Mouse (Mus musculus): ENCODE results near the gene Wrb. TPM values are rescaled to one million over a fixed set of nuclear protein-coding genes. Genes with fewer than 3 reads are reported as not detected.

Gene Wrb
- polyA plus RNA-seq, 1 experiment: 58.0 TPM

- Histone ChIP-seq H3K79me3 (ENCODE audit: low read depth) (no peaks in the 10 kb centered on the region), H3K79me2 (ENCODE audit: control insufficient read depth, insufficient read depth) (no peaks in the 10 kb centered on the region), H3ac (ENCODE audit: control insufficient read depth, insufficient read length, low read depth) (no peak overlapping the region), H3K4me3 (ENCODE audit: insufficient read depth, poor library complexity, severe bottlenecking) (no peak overlapping the region), H3K27me3 (ENCODE audit: control insufficient read depth, insufficient read depth, insufficient read length) (no peaks in the 10 kb centered on the region), H3K36me3 (ENCODE audit: control insufficient read depth, insufficient read depth) (no peaks in the 10 kb centered on the region)
- no peak for TF ChIP-seq MYOG (IDR thresholded peaks at IDR 0.05; ENCODE audit: control insufficient read depth, extremely low read depth, insufficient read length)
- TF ChIP-seq CEBPB (IDR thresholded peaks at IDR 0.05; ENCODE audit: low read depth): no peak
These were observed 42.4 kb downstream of the Wrb start for GRCm38 (mm10) chr16:96187619-96188018.

GRCm38 (mm10) chr16:96191531-96192506 lies 46.6 kb downstream of the Wrb start, which contains the start of gene Lca5l:
TSS of gene Lca5l (minus strand) at chr16:96192271.
- Histone ChIP-seq H3K27me3 (ENCODE audit: control insufficient read depth, insufficient read depth, insufficient read length) (no peaks in the 10 kb centered on the region), H3ac (ENCODE audit: control insufficient read depth, insufficient read length, low read depth) (peak within 1 kb of the TSS; percentile 83)
- no peak for TF ChIP-seq FOSL1 (IDR thresholded peaks at IDR 0.05; ENCODE audit: insufficient read depth, low read length, poor library complexity, severe bottlenecking)
- no peak for TF ChIP-seq CEBPB (IDR thresholded peaks at IDR 0.05; ENCODE audit: low read depth)
- no peak for TF ChIP-seq CTCF (IDR thresholded peaks at IDR 0.05; ENCODE audit: control insufficient read depth, insufficient read depth, insufficient read length)
- no peak for TF ChIP-seq MAX (IDR thresholded peaks at IDR 0.05)
- no peak for TF ChIP-seq USF1 (IDR thresholded peaks at IDR 0.05; ENCODE audit: low read depth)
- no peak for TF ChIP-seq MYOD1 (IDR thresholded peaks at IDR 0.05; ENCODE audit: control insufficient read depth, insufficient read length, low read depth)
- TF ChIP-seq MYOG (IDR thresholded peaks at IDR 0.05; ENCODE audit: control insufficient read depth, extremely low read depth, insufficient read length): no peak

GRCm38 (mm10) chr16:96199913-96200701 lies 54.9 kb downstream of the Wrb start, which contains the start of gene Sh3bgr:
TSS of gene Sh3bgr (plus strand) at chr16:96200450.
- H3K79me3 ChIP-seq (ENCODE audit: low read depth): no peaks in the 10 kb centered on the region
- no peaks in the 10 kb centered on the region for H3K27me3 ChIP-seq (ENCODE audit: control insufficient read depth, insufficient read depth, insufficient read length)
- no peaks in the 10 kb centered on the region for H3K79me2 ChIP-seq (ENCODE audit: control insufficient read depth, insufficient read depth)
- no peak for TF ChIP-seq MAX (IDR thresholded peaks at IDR 0.05)
- peak; percentile 86 for TF ChIP-seq MYOD1 (IDR thresholded peaks at IDR 0.05; ENCODE audit: control insufficient read depth, insufficient read length, low read depth)
- no peak for TF ChIP-seq CEBPB (IDR thresholded peaks at IDR 0.05; ENCODE audit: low read depth)
- peak within 1 kb of the TSS; percentile 15 for H3K4me3 ChIP-seq (ENCODE audit: insufficient read depth, poor library complexity, severe bottlenecking)
- H3K36me3 ChIP-seq (ENCODE audit: control insufficient read depth, insufficient read depth): no peaks in the 10 kb centered on the region
- H3ac ChIP-seq (ENCODE audit: control insufficient read depth, insufficient read length, low read depth): peak within 1 kb of the TSS; percentile 22

More at GRCm38 (mm10) chr16:96191531-96192506, 46.6 kb downstream of the Wrb start, which contains the start of gene Lca5l:
- peak within 1 kb of the TSS; percentile 52 for H3K4me3 ChIP-seq (ENCODE audit: insufficient read depth, poor library complexity, severe bottlenecking)
- H3K79me3 ChIP-seq (ENCODE audit: low read depth): no peaks in the 10 kb centered on the region
- no peaks in the 10 kb centered on the region for H3K36me3 ChIP-seq (ENCODE audit: control insufficient read depth, insufficient read depth)
- no peaks in the 10 kb centered on the region for H3K79me2 ChIP-seq (ENCODE audit: control insufficient read depth, insufficient read depth)

GRCm38 (mm10) chr16:96200702-96201028 lies 55.5 kb downstream of the Wrb start:
- Histone ChIP-seq H3K79me2 (ENCODE audit: control insufficient read depth, insufficient read depth) (no peaks in the 10 kb centered on the region), H3K79me3 (ENCODE audit: low read depth) (no peaks in the 10 kb centered on the region), H3ac (ENCODE audit: control insufficient read depth, insufficient read length, low read depth) (peak overlapping the region; percentile 22), H3K27me3 (ENCODE audit: control insufficient read depth, insufficient read depth, insufficient read length) (no peaks in the 10 kb centered on the region), H3K4me3 (ENCODE audit: insufficient read depth, poor library complexity, severe bottlenecking) (peak overlapping the region; percentile 15), H3K36me3 (ENCODE audit: control insufficient read depth, insufficient read depth) (no peaks in the 10 kb centered on the region)
- no peak for TF ChIP-seq USF1 (IDR thresholded peaks at IDR 0.05; ENCODE audit: low read depth)
- no peak for TF ChIP-seq MAX (IDR thresholded peaks at IDR 0.05)
- no peak for TF ChIP-seq CTCF (IDR thresholded peaks at IDR 0.05; ENCODE audit: control insufficient read depth, insufficient read depth, insufficient read length)
- TF ChIP-seq MYOD1 (IDR thresholded peaks at IDR 0.05; ENCODE audit: control insufficient read depth, insufficient read length, low read depth): no peak
- TF ChIP-seq FOSL1 (IDR thresholded peaks at IDR 0.05; ENCODE audit: insufficient read depth, low read length, poor library complexity, severe bottlenecking): no peak
- no peak for TF ChIP-seq MYOG (IDR thresholded peaks at IDR 0.05; ENCODE audit: control insufficient read depth, extremely low read depth, insufficient read length)
- no peak for TF ChIP-seq CEBPB (IDR thresholded peaks at IDR 0.05; ENCODE audit: low read depth)

GRCm38 (mm10) chr16:96201485-96202232 lies 56.5 kb downstream of the Wrb start:
- TF ChIP-seq MYOG (IDR thresholded peaks at IDR 0.05; ENCODE audit: control insufficient read depth, extremely low read depth, insufficient read length): no peak
- no peak for TF ChIP-seq CEBPB (IDR thresholded peaks at IDR 0.05; ENCODE audit: low read depth)
- TF ChIP-seq USF1 (IDR thresholded peaks at IDR 0.05; ENCODE audit: low read depth): no peak
- TF ChIP-seq CTCF (IDR thresholded peaks at IDR 0.05; ENCODE audit: control insufficient read depth, insufficient read depth, insufficient read length): no peak
- no peak for TF ChIP-seq MYOD1 (IDR thresholded peaks at IDR 0.05; ENCODE audit: control insufficient read depth, insufficient read length, low read depth)
- TF ChIP-seq MAX (IDR thresholded peaks at IDR 0.05): no peak
- TF ChIP-seq FOSL1 (IDR thresholded peaks at IDR 0.05; ENCODE audit: insufficient read depth, low read length, poor library complexity, severe bottlenecking): no peak
- no peaks in the 10 kb centered on the region for H3K27me3 ChIP-seq (ENCODE audit: control insufficient read depth, insufficient read depth, insufficient read length)
- H3K79me3 ChIP-seq (ENCODE audit: low read depth): no peaks in the 10 kb centered on the region
- no peak overlapping the region for H3ac ChIP-seq (ENCODE audit: control insufficient read depth, insufficient read length, low read depth)
- H3K4me3 ChIP-seq (ENCODE audit: insufficient read depth, poor library complexity, severe bottlenecking): no peak overlapping the region
- no peaks in the 10 kb centered on the region for H3K79me2 ChIP-seq (ENCODE audit: control insufficient read depth, insufficient read depth)
- no peaks in the 10 kb centered on the region for H3K36me3 ChIP-seq (ENCODE audit: control insufficient read depth, insufficient read depth)

Other genes starting within 250 kb of the Wrb start
- 61.0 TPM for gene Psmg1, start 154.4 kb upstream of the Wrb start, polyA plus RNA-seq (2012; fragmentation: generic; extraction: Trizol)
- 11.1 TPM for gene Brwd1, start 62.9 kb upstream of the Wrb start, polyA plus RNA-seq (2012; fragmentation: generic; extraction: Trizol)
- gene Hmgn1, start 17.7 kb upstream of the Wrb start, polyA plus RNA-seq (2012; fragmentation: generic; extraction: Trizol): 325 TPM
- 0.25 TPM for gene Lca5l, start 46.9 kb downstream of the Wrb start, polyA plus RNA-seq (2012; fragmentation: generic; extraction: Trizol)
- 10.3 TPM for gene Sh3bgr, start 55.0 kb downstream of the Wrb start, polyA plus RNA-seq (2012; fragmentation: generic; extraction: Trizol)
- gene B3galt5, start 90.4 kb downstream of the Wrb start, polyA plus RNA-seq (2012; fragmentation: generic; extraction: Trizol): 0.01 TPM